Mouse (Mus musculus) cerebral cortex, adult 2 months (tissue): ENCODE results near the gene Zfp518b.

ENCODE experiments used
- WGBS: fragments of 180-500 bp; shearing (Covaris S2); methylation state at CpG from one replicate; pipeline ENCODE4 v1.1.7; 2018; 5-methylcytosine and 5-hydroxymethylcytosine counted together

Zfp518b gene

DNA sequence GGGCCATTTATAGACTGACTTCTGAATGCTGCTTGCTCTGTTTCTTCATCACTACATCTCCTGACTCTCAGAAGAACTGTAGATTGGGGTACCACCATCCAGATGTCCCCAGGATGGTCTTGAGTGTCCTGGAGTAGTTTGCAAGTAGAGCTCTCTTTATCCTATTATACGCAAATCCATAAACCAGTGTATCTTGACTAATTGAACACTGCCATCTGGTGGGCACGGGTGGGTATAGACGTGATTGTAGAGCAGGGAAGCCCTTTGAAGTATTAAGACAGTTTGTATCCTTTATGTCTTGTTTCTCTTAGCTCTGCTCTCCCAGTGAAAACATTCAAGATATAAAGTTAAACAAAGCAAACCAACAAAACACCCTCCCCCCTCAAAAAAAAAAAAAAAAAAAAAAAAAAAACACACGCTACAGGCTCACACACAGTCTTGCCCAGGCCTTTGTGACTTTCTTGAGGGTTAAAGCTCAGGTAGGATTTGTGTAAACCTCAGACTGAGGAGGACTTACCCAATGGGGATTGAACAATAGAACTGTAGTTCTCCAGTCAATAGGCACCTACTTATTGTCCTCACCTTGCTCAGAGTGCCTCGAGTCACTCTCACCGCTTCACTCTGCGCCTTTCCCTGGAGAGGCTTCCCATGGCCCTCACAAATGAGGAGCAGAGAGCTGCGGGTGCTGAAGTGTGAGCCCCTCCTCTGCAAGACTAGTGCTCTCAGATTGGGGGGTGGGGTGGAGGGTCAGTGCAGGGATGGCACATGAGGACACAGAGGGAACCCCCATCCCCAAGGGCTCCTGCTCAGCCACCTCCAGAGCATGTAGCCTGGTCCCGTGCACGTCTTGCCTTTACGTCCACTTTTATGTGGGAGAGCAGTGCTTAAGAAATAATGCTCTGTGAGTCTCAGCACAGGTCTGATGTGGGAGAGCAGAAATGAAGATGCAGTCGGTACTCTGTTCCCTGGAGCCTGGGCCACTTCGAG lies 51.9 kb downstream of the Zfp518b start:
- 71% methylated on average over 13 of the region's 13 CpGs for WGBS

DNA sequence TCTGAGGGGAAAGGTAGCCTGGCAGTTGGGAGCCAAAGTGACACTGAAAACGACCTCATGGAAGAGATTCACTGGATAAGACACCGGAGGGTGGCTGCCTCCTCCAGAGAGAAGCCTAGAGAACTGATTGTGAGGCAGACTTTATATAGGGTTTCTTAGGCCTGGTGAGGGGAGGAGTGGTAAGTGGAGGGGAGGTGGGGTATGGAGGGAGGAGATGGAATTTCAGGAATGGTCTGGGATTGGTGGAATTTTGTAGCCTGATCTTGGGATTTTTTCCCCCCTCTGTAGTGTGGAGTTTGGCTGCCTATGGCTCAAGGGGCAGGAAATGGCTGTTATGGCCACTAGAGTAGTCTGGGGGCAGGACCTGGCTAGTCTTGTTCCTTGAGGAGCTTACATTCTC lies 56.6 kb downstream of the Zfp518b start:
- WGBS: 77% methylated on average over 2 of the region's 2 CpGs

DNA sequence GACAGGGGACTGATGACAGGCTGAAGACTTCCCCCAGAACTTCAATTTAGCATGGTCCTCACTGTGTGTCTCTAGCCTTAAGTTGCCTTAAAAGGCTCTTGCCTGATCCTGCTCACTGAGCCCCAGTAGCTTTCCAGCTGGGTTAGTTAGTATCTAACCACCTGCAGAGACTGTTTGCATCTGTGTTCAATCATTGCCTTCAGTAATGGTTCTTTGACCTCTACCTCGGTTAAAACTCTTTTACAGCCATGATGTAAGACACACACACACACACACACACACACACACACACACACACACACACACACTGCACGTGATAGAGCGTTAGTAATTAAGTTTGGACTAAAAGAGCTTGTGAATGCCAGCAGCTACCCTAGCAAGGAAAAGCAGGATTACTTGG lies 57.7 kb downstream of the Zfp518b start:
- 82% methylated on average over 3 of the region's 3 CpGs for WGBS

DNA sequence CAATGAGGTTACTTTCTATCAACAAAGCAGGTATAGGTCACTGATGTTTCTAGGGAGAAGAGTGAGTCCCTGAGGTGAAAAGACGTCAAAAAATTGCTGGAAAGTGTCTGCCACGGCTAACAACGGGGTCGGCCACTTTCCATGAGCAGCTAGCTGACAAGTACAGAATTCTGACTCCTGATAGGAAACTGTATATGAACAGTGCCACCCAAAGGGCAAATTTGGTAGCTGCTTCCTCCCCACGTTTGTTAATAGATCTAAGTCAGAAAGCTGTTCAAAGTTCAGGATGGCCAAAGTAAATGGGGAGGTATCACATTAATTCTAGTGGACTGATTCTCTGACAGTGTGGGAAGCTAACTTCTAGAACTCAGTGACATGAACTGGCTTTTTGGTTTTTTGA lies 63.8 kb downstream of the Zfp518b start:
- WGBS: 7% methylated on average over 5 of the region's 5 CpGs

DNA sequence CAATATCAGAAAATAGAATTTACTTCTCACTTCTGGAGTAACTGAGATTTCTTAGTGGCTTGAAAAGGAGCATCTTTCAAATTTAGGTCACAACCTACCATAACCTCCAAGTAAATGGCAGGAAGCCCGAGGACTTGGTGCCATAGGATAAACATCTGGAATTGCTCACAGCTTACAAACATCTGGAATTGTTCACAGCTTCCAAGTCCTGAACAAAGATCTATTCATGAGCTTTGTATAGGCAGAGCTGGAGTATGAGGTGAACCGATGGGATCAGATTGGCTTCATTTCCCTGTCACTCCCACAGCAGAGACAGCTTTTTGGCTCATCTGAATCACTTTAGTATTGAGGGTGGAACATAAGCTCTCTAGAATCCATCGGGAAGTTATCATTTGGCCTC lies 65.7 kb downstream of the Zfp518b start:
- 42% methylated on average over 3 of the region's 3 CpGs for WGBS
